Mouse (Mus musculus): ENCODE results near the gene Gm21190. TPM values are rescaled to one million over a fixed set of nuclear protein-coding genes. Genes with fewer than 3 reads are reported as not detected.
"Not testable (repeated sequence)": the region's sequence is repeated elsewhere in the genome, so short reads cannot be mapped to it uniquely, and the experiment has no call there.

Gene Gm21190
- not detected in 2 replicates for polyA plus RNA-seq (2012; rRNA removed)

GRCm38 (mm10) chr5:15529122-15529521 lies at the start of gene Gm21190:
Gene Gm21190 (minus strand): TSS chr5:15529222.
- not testable (repeated sequence) for H3K4me3 ChIP-seq (ENCODE audit: insufficient read depth, low read length); H3K27ac ChIP-seq (ENCODE audit: insufficient read depth, low read length); H3K4me1 ChIP-seq (ENCODE audit: control insufficient read depth, insufficient read depth, low read length)

GRCm38 (mm10) chr5:15577033-15577432 lies 48.0 kb upstream of the Gm21190 start, which contains the start of gene Gm21083:
Gene Gm21083 (plus strand): TSS chr5:15577333.
- H3K4me1 ChIP-seq (ENCODE audit: control insufficient read depth, insufficient read depth, low read length); H3K4me3 ChIP-seq (ENCODE audit: insufficient read depth, low read length); H3K27ac ChIP-seq (ENCODE audit: insufficient read depth, low read length): not testable (repeated sequence)

DNA sequence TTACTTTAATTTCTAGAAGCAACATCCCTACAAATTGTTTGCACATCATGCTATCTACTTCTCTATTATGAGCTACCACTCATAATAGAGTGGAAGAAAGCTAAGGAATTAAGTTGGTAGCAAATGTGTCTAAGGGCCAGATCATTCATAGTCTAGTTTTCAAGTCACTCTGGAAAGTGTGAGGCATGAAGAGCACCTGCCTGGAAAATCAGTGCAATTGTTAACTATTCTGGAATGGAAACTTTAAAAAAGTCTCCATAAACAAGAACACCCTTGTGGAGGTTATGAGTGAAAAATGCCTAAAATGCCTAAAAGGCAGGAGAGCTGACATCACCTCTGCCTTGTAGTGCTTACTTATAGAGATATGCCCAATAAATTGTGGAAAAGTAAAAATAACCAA lies 44.7 kb upstream of the Gm21190 start:
- not testable (repeated sequence) for H3K27ac ChIP-seq (ENCODE audit: insufficient read depth, low read length); H3K4me3 ChIP-seq (ENCODE audit: insufficient read depth, low read length); H3K4me1 ChIP-seq (ENCODE audit: control insufficient read depth, insufficient read depth, low read length)

GRCm38 (mm10) chr5:15561425-15562264 lies 32.6 kb upstream of the Gm21190 start:
- H3K4me3 ChIP-seq (ENCODE audit: insufficient read depth, low read length); H3K4me1 ChIP-seq (ENCODE audit: control insufficient read depth, insufficient read depth, low read length): not testable (repeated sequence)

DNA sequence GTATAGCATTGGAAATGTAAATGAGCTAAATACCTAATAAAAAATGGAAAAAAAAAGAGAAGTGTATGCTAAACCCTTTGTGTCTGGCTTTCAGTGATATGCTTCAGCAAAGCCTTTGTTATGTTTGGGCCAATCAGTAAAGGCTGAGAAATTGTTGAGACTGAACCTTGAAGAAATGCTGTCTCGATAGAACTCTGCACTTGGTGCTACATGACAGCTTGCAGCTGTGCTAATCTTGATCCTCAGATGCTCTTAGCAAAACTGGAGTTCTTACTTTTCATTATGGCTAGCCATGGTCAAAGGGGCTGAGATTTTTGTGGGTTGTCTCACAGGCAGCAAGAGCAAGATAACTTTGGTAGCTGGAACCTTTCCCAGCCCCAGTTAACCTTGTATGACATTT lies 29.6 kb upstream of the Gm21190 start:
- H3K4me1 ChIP-seq (ENCODE audit: control insufficient read depth, insufficient read depth, low read length); H3K27ac ChIP-seq (ENCODE audit: insufficient read depth, low read length); H3K4me3 ChIP-seq (ENCODE audit: insufficient read depth, low read length): not testable (repeated sequence)

More at GRCm38 (mm10) chr5:15561425-15562264, 32.6 kb upstream of the Gm21190 start:
- not testable (repeated sequence) for H3K27ac ChIP-seq (ENCODE audit: insufficient read depth, low read length)

DNA sequence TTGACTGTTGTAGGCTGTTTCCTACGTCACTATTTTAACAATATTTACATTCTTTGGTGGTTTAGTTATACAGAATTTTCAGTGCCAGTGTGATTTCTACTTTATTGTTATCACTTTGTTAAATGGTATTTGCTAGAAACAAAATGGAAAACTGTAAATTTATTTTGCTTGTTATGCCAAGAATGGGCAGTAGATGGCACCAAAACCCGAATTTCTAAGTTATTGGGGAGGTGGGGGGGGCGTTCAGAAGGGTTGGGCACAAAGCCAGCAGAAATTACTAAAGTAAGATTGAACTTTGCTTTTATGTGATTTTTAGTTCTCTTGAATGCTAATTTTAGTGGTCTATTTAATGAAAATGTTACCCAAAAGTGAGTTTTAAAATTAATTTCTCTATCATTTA lies 20.6 kb upstream of the Gm21190 start:
- 0 out of 2 replicates have a peak, but pooled peaks have one; percentile 2 for TF ChIP-seq CTCF (IDR thresholded peaks at IDR 0.05; ENCODE audit: extremely low read depth, insufficient read depth, low read length)
- H3K4me3 ChIP-seq (ENCODE audit: insufficient read depth, low read length); H3K27ac ChIP-seq (ENCODE audit: insufficient read depth, low read length); H3K4me1 ChIP-seq (ENCODE audit: control insufficient read depth, insufficient read depth, low read length): not testable (repeated sequence)

- H3K4me3 ChIP-seq (ENCODE audit: insufficient read depth, low read length); H3K27ac ChIP-seq (ENCODE audit: insufficient read depth, low read length); H3K4me1 ChIP-seq (ENCODE audit: control insufficient read depth, insufficient read depth, low read length): not testable (repeated sequence)
These were observed 20.1 kb upstream of the Gm21190 start for GRCm38 (mm10) chr5:15549134-15549533.

DNA sequence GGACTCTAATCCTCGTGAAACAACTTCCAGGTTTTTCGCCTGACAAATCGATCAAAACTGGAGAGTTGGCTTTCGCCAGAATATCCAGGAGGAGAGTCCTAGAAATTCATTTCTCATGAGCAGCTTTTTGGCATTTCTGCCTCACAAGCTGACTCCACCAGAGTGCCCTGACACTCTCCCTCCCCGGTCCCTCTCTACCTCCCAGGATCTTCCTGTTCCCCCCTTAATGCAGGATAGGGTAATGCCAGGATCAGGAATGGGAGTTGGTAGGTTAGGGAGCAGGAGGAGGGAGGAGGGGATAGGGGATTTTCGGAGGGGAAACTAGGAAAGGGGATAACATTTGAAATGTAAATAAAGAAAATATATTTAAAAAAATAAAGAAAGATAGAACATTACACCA lies 19.6 kb upstream of the Gm21190 start:
- not testable (repeated sequence) for H3K27ac ChIP-seq (ENCODE audit: insufficient read depth, low read length); H3K4me3 ChIP-seq (ENCODE audit: insufficient read depth, low read length); H3K4me1 ChIP-seq (ENCODE audit: control insufficient read depth, insufficient read depth, low read length)

GRCm38 (mm10) chr5:15522470-15522869 lies 6.6 kb downstream of the Gm21190 start:
- H3K4me3 ChIP-seq (ENCODE audit: insufficient read depth, low read length); H3K27ac ChIP-seq (ENCODE audit: insufficient read depth, low read length); H3K4me1 ChIP-seq (ENCODE audit: control insufficient read depth, insufficient read depth, low read length): not testable (repeated sequence)

- not testable (repeated sequence) for H3K4me3 ChIP-seq (ENCODE audit: insufficient read depth, low read length); H3K4me1 ChIP-seq (ENCODE audit: control insufficient read depth, insufficient read depth, low read length); H3K27ac ChIP-seq (ENCODE audit: insufficient read depth, low read length)
These were observed 7.0 kb downstream of the Gm21190 start for GRCm38 (mm10) chr5:15522028-15522427.

DNA sequence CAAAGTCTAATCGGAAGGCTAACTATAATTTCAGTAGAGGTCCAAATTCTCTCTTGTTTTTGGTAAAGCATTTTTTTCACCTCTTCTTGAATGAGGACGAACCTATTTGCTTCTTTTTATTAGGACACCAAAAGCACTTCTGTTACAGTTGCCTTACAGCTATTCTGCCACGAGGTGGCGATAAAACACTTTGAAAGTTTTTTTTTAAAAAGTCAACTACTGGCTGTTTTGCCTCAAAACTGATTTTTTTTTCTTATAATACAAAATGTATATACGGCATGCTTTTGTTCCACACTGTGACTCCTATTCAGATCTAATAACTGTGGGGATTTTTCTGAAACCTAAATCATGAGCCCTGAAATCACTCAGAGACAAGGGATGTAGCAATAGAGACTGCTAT lies 8.6 kb downstream of the Gm21190 start:
- H3K4me3 ChIP-seq (ENCODE audit: insufficient read depth, low read length); H3K27ac ChIP-seq (ENCODE audit: insufficient read depth, low read length); H3K4me1 ChIP-seq (ENCODE audit: control insufficient read depth, insufficient read depth, low read length): not testable (repeated sequence)

DNA sequence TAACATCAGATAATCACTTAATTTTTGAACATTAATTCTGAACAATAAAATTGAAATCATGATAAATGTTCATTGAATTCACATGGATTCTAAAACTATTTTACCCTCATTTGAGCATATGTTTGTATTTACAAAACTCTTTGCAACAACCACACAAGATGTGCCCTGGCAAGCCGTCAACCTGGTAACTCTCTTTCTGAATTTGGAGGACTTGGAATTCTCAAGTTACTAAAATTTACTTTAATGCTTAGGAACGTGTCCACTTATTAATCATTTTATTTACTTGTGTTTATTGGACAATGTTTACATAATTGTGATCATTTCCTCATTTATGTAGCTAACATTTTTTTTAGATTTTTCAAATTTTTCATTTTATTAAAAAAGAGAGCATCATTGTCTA lies 11.9 kb downstream of the Gm21190 start:
- H3K4me1 ChIP-seq (ENCODE audit: control insufficient read depth, insufficient read depth, low read length); H3K27ac ChIP-seq (ENCODE audit: insufficient read depth, low read length); H3K4me3 ChIP-seq (ENCODE audit: insufficient read depth, low read length): not testable (repeated sequence)

GRCm38 (mm10) chr5:15512236-15512635 lies 16.8 kb downstream of the Gm21190 start:
- not testable (repeated sequence) for H3K4me3 ChIP-seq (ENCODE audit: insufficient read depth, low read length); H3K4me1 ChIP-seq (ENCODE audit: control insufficient read depth, insufficient read depth, low read length); H3K27ac ChIP-seq (ENCODE audit: insufficient read depth, low read length)

GRCm38 (mm10) chr5:15509911-15510310 lies 19.1 kb downstream of the Gm21190 start:
- not testable (repeated sequence) for H3K27ac ChIP-seq (ENCODE audit: insufficient read depth, low read length); H3K4me3 ChIP-seq (ENCODE audit: insufficient read depth, low read length); H3K4me1 ChIP-seq (ENCODE audit: control insufficient read depth, insufficient read depth, low read length)

- H3K27ac ChIP-seq (ENCODE audit: insufficient read depth, low read length); H3K4me1 ChIP-seq (ENCODE audit: control insufficient read depth, insufficient read depth, low read length); H3K4me3 ChIP-seq (ENCODE audit: insufficient read depth, low read length): not testable (repeated sequence)
These were observed 20.3 kb downstream of the Gm21190 start for GRCm38 (mm10) chr5:15508460-15509451.
